Mouse (Mus musculus) forebrain, embryonic 11.5 days (tissue): ENCODE measurements around the gene Gm20388. TPM values are rescaled to one million over a fixed set of nuclear protein-coding genes. Genes with fewer than 3 reads are reported as not detected.
"Not testable (repeated sequence)": the region's sequence is repeated elsewhere in the genome, so short reads cannot be mapped to it uniquely, and the experiment has no call there.

ENCODE experiments used
- ATAC-seq: fragments of 200-750 bp; cut with Nextera tagmentation; replicated peaks from 2 replicates; pipeline ENCODE4 v1.8.0; 2017; ENCODE audit warnings: moderate TSS enrichment; ENCODE audit not compliant: low FRiP score
- DNase-seq: peaks from one replicate; pipeline ENCODE4 v3.0.0-alpha.2; 2017; ENCODE audit warnings: low spot score
- H3K27ac ChIP-seq: fragments of 300-500 bp; sonication (generic); 2 replicates; pipeline ENCODE4 v1.5.1; 2014; ENCODE audit warnings: low read depth, low read length
- H3K27me3 ChIP-seq: fragments of 300-500 bp; sonication (generic); 2 replicates; pipeline ENCODE4 v1.6.1; 2014; ENCODE audit warnings: mild to moderate bottlenecking, low read length, mixed read lengths; ENCODE audit not compliant: control insufficient read depth, insufficient read depth
- H3K36me3 ChIP-seq: fragments of 300-500 bp; sonication (generic); 2 replicates; pipeline ENCODE4 v1.6.1; 2014; ENCODE audit warnings: mild to moderate bottlenecking, low read length, moderate library complexity, mixed read lengths; ENCODE audit not compliant: control insufficient read depth, insufficient read depth
- H3K4me1 ChIP-seq: fragments of 300-500 bp; sonication (generic); replicated peaks from 2 replicates; pipeline ENCODE4 v1.6.1; 2014; ENCODE audit warnings: low read length, mixed read lengths; ENCODE audit not compliant: control insufficient read depth, insufficient read depth
- H3K4me2 ChIP-seq: fragments of 300-500 bp; sonication (generic); 2 replicates; pipeline ENCODE4 v1.6.1; 2014; ENCODE audit warnings: low read depth, mild to moderate bottlenecking, low read length, moderate library complexity, mixed read lengths; ENCODE audit not compliant: severe bottlenecking
- H3K4me3 ChIP-seq: fragments of 300-500 bp; sonication (generic); 2 replicates; pipeline ENCODE4 v1.5.1; 2014; ENCODE audit warnings: low read depth, low read length
- H3K9ac ChIP-seq: fragments of 300-500 bp; sonication (generic); 2 replicates; pipeline ENCODE4 v1.6.1; 2014; ENCODE audit warnings: low read length
- H3K9me3 ChIP-seq: fragments of 300-500 bp; sonication (generic); 2 replicates; pipeline ENCODE4 v1.6.1; 2016; ENCODE audit warnings: low read length, mixed read lengths; ENCODE audit not compliant: control insufficient read depth
- WGBS: fragments of 180-500 bp; shearing (Covaris S2); extraction: QIAGEN DNeasy Blood & Tissue Kit; methylation state at CpG from one replicate; pipeline ENCODE4 v1.1.7; 2014; 5-methylcytosine and 5-hydroxymethylcytosine counted together
- polyA plus RNA-seq: library from polyadenylated mRNA; unstranded; fragments of >200 nt; fragmentation: Nextera tagmentation; extraction: Ambion mirVana; gene quantifications from 2 replicates; pipeline ENCODE4 v1.2.1, GENCODE M21; 2014

Gm20388 gene
- polyA plus RNA-seq, 1 experiment from 2014 or later, result not detected

DNA sequence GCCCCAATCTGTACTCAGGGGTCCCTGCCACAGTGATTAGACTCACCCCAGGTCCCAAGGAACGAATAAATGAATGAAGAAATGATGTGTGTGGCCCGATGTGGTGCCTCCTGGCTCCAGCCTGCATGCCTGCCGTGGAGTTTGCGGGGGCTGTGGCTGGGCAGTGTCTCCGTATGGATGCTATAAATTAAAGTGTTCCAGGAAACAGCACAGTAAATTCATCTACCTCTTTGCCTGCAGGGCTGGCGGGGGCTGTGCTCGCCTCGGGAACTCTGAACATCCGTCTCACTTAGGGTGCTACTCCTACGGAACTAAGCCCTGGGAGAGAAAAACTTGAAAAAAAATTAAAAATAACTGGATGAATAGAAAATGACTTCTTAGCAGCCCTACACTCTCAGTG, 441.5 kb downstream of the Gm20388 start:
- ATAC-seq (no peak), DNase-seq (no peak)
- Histone ChIP-seq H3K27ac (no peak overlapping the region), H3K4me1 (peaks cover 30% of the 10 kb centered on the region), H3K36me3 (no peaks in the 10 kb centered on the region), H3K27me3 (no peaks in the 10 kb centered on the region), H3K9ac (no peak overlapping the region), H3K4me2 (no peak overlapping the region), H3K9me3 (no peaks in the 10 kb centered on the region), H3K4me3 (no peak overlapping the region)
- 78% methylated on average over 10 of the region's 10 CpGs for whole genome bisulfite sequencing

DNA sequence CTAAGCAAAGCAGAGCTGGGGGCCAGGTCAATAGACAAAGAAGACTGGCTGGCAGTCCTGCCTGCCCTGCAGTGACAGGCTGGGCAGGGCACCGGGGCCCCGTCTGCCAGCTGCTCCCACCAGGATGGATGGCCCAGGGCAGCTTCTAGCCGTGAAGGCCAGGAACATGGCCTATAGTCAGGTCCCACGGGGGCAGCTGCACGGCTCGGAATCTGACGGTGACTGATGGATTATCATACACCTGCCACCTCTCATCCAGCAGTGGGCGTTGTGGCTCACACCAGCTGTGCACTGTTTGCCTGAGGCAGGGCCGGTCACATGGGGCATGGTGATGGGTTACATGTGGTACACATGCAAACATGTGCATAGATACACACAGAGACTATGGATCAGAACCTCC, 445.4 kb downstream of the Gm20388 start:
- no peaks in the 10 kb centered on the region for H3K36me3 ChIP-seq
- DNase-seq, result no peak
- no peak overlapping the region for H3K4me3 ChIP-seq
- no peaks in the 10 kb centered on the region for H3K27me3 ChIP-seq
- H3K4me2 ChIP-seq, result no peak overlapping the region
- WGBS, result 80% methylated on average over 9 of the region's 9 CpGs
- no peak overlapping the region for H3K27ac ChIP-seq
- peaks cover 22% of the 10 kb centered on the region; the same call in 1 of the 2 replicates for H3K4me1 ChIP-seq
- no peak overlapping the region for H3K9ac ChIP-seq
- 0 out of 2 replicates have a peak, but pooled peaks have one; percentile 8 for ATAC-seq
- H3K9me3 ChIP-seq, result no peaks in the 10 kb centered on the region

DNA sequence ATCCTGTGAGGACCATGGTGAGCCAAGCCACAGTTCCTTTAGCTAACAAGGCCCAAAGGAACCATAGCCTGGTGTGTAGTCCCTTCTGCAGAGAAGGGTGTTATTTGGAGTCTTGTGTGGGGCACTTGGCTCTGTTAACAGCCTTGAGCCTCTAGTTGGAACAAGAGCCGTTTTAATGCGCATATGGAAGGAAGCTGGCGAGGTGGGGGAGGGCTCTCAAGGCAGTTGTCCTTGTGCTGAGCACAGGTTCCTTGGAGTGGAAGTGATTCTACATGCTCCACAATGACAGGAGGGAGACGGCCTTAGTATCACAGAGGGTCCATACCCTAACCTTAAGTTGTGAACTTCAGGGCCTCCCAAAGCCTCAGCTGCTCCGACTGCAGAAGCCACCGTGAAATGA, 446.9 kb downstream of the Gm20388 start:
- DNase-seq, result no peak
- peaks cover 18% of the 10 kb centered on the region; the same call in 1 of the 2 replicates for H3K4me1 ChIP-seq
- no peak overlapping the region for H3K4me2 ChIP-seq
- no peak overlapping the region for H3K9ac ChIP-seq
- no peak for ATAC-seq
- no peak overlapping the region for H3K27ac ChIP-seq
- H3K36me3 ChIP-seq, result no peaks in the 10 kb centered on the region
- H3K27me3 ChIP-seq, result no peaks in the 10 kb centered on the region
- no peak overlapping the region for H3K4me3 ChIP-seq
- H3K9me3 ChIP-seq, result no peaks in the 10 kb centered on the region
- whole genome bisulfite sequencing, result 83% methylated on average over 6 of the region's 6 CpGs

DNA sequence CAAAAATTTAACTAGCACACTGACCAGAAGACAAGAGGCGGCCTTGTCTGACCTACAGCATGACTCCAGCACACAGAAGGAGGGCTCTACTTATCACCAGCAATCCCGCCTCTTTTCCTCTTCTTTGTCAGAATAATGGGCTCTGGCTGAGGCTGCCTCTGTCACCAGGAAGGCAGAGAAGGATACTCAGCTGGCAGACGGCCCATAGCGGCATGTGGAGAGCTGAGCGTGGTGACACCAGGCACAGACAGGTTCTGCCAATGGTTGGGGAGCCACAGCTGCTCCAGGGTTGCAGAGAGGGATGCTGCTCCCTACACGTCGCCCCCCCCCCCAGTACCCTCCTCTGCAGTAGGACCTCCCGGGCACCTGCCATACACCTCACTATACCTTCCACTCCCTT, 450.7 kb downstream of the Gm20388 start:
- Histone ChIP-seq H3K4me1 (peaks cover 15% of the 10 kb centered on the region), H3K4me2 (no peak overlapping the region), H3K27ac (no peak overlapping the region), H3K27me3 (no peaks in the 10 kb centered on the region), H3K9me3 (no peaks in the 10 kb centered on the region), H3K9ac (no peak overlapping the region), H3K4me3 (no peak overlapping the region), H3K36me3 (no peaks in the 10 kb centered on the region)
- DNase-seq, result no peak
- 84% methylated on average over 7 of the region's 8 CpGs for WGBS
- ATAC-seq, result no peak

DNA sequence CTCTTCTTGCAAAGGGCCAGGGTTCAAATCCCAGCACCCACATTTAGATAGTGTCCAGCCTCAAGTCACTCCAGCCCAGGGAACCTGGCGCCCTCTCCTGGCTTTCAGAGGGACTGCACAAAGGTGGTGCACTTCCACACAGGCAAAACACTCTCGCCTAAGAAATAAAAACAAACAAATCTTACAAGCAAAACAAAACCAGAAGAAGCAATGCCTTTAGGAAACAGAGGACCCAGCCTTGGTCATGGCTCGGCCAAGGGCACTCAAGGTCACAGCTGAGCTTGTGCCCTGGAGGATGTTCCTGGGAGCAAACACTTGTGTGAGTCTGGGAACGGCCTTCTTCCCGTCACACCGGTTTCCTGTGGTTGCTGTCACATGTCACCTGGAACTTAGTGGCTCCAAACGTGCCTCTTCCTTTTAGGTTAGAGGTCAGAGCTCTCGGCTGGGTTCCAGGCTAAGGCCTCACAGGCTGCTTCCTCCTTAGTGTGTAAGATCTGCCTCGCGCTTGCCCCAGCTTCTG, 453.0 kb downstream of the Gm20388 start:
- Histone ChIP-seq H3K4me2 (no peak overlapping the region), H3K4me1 (peaks cover 13% of the 10 kb centered on the region), H3K27ac (peak overlapping the region; percentile 25; the same call in 1 of the 2 replicates), H3K27me3 (no peaks in the 10 kb centered on the region), H3K36me3 (no peaks in the 10 kb centered on the region), H3K4me3 (no peak overlapping the region), H3K9me3 (no peaks in the 10 kb centered on the region), H3K9ac (no peak overlapping the region; the same call in 1 of the 2 replicates)
- no peak for ATAC-seq
- 54% methylated on average over 10 of the region's 10 CpGs for WGBS
- no peak for DNase-seq

DNA sequence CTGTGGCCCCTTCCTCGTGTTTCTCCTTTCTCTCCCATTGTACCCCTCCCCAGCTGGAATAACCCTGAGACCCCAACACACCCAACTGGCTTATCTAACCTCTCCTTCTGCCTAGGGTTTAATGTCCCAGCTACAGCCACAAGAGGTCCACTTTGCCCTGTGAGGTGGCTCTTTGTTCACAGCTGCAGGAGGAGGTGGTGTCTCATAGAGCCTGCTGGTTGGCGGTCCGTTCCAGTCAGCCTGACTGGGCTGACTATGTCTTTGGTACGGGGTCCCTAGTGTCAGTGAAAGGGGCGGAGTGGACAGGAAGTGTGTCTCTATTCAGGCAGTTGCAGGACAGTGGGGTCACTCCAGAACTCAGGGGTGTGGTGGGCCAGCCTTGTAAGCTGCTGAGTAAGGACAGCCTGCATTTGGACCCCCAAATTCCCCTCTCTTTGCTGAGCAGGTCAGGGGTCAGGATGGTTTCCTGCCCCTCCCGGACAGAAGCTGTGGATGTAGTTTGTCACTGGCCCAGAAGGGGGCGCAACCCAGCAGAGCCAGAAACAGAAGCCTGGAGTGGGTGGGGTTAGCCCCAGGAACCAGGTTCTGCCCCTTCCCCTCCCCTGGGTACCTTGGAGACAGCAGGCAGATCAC, 453.6 kb downstream of the Gm20388 start:
- H3K36me3 ChIP-seq, result no peaks in the 10 kb centered on the region
- H3K9me3 ChIP-seq, result no peaks in the 10 kb centered on the region
- no peaks in the 10 kb centered on the region for H3K27me3 ChIP-seq
- H3K9ac ChIP-seq, result no peak overlapping the region; the same call in 1 of the 2 replicates
- H3K4me2 ChIP-seq, result no peak overlapping the region
- peaks cover 16% of the 10 kb centered on the region for H3K4me1 ChIP-seq
- no peak overlapping the region for H3K4me3 ChIP-seq
- WGBS, result 36% methylated on average over 7 of the region's 7 CpGs
- ATAC-seq (no peak), DNase-seq (no peak)
- H3K27ac ChIP-seq, result peak overlapping the region; percentile 25; the same call in 1 of the 2 replicates

DNA sequence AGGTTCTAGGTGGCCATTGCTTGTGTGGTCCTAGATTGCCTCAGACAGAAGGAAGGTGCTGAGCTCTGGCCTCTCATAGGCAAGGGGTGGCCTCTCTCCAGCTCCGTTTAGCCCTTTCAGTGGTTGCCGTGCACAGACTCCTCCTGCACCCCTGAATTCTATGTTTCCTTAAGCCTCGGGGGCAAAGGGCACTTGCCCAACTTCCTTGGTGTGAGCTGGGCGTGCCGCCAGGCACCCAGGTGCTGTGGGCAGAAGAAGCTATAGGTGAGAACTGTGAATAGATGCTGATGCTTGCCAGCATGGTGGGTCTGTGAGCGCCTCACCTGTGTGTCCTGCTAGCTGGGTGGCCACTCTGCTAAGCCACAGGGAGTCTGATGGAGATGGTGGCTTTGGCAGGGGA, 456.2 kb downstream of the Gm20388 start:
- Histone ChIP-seq H3K27ac (no peak overlapping the region), H3K4me2 (no peak overlapping the region), H3K36me3 (no peaks in the 10 kb centered on the region), H3K4me1 (peaks cover 13% of the 10 kb centered on the region), H3K27me3 (no peaks in the 10 kb centered on the region), H3K9ac (no peak overlapping the region), H3K4me3 (no peak overlapping the region), H3K9me3 (no peaks in the 10 kb centered on the region)
- no peak for DNase-seq
- no peak for ATAC-seq
- 85% methylated on average over 6 of the region's 6 CpGs for WGBS

DNA sequence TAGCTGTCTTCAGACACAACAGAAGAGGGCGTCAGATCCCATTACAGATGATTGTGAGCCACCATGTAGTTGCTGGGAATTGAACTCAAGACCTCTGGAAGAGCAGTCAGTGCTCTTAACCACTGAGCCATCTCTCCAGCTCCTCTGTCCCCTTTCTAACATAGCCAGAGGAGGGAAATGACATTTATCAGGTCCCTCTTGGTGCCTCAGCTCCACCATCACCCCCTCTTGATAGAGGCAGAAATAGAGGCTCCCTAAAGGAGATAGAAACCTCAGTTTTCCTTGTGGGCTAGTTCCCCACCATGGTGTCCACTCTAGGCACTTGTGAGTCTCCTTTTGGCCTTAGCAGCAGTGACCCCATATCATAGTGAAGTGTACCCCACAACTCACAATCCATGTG, 457.6 kb downstream of the Gm20388 start:
- peaks cover 13% of the 10 kb centered on the region for H3K4me1 ChIP-seq
- DNase-seq, H3K27ac ChIP-seq, H3K9me3 ChIP-seq, H3K4me3 ChIP-seq, H3K9ac ChIP-seq, H3K4me2 ChIP-seq, H3K36me3 ChIP-seq, ATAC-seq, H3K27me3 ChIP-seq: not testable (repeated sequence)
- WGBS, result 80% methylated on average over 1 of the region's 1 CpGs
